Mouse (Mus musculus): Measurements from ENCODE around the gene Abcb11.

DNA sequence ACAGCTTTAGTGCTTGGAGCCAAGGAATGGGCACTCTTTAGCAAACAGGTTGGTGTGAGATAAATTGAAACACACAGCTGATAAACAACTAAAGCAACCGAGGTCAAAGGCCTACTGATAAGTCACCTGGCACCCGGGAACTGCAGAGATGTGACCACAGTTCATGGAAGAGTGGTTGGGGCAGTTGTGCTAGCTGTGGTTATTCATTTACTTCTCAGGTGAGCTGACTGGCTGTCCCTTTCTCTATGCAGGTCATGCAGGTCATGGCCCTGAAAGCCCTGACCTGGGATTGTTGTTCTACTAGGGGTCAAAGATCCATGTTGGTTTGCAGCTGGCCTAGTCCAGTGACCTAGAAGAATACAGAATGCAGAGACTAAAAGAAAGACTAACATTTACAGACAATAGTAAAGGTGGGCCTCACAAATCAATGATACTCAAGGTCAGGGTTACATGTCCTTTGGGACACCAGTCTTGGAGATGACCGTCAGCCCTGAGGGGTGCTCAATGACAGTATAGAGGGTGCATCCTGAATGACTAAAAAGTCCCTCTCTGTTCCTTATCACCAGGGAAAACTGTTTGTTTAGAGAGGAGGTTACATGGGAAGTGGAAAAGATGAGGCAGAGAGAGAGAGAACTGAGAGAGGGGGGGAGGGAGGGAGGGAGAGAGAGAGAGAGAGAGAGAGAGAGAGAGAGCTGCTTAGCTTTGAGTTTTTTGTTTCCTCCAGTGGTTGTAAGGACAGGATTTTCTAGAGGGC is 43.9 kb upstream of the Abcb11 start:
- TF ChIP-seq POLR2A (IDR thresholded peaks at IDR 0.05; ENCODE audit: insufficient read depth, low read depth, low read length): no peak
- no peak for TF ChIP-seq CTCF (IDR thresholded peaks at IDR 0.05; ENCODE audit: insufficient read depth, low read depth, low read length)
